Mouse (Mus musculus) cortical plate, adult 2 months (tissue): ENCODE data around the gene Nfil3.

Experiments
- CTCF ChIP-seq: fragments of 200-500 bp; IDR thresholded peaks from 2 replicates; pipeline ENCODE4 v1.5.1; 2011; ENCODE audit warnings: mild to moderate bottlenecking, control low read depth, low read length; ENCODE audit not compliant: insufficient read depth; ENCODE audit errors: extremely low read depth
- POLR2A ChIP-seq: fragments of 200-500 bp; IDR thresholded peaks from 2 replicates; pipeline ENCODE4 v1.6.1; 2011; ENCODE audit warnings: mild to moderate bottlenecking, low read length, control low read depth; ENCODE audit not compliant: insufficient read depth; ENCODE audit errors: extremely low read depth

- TF ChIP-seq CTCF: no peak
- no peak for TF ChIP-seq POLR2A
Measured at GRCm38 (mm10) chr13:52962361-52962760, 18.5 kb downstream of the Nfil3 start.
